Mouse (Mus musculus) heart, embryonic 13.5 days (tissue): ENCODE results near the gene Casz1. TPM values are rescaled to one million over a fixed set of nuclear protein-coding genes. Genes with fewer than 3 reads are reported as not detected.

ENCODE experiments used
- ATAC-seq: fragments of 200-750 bp; cut with Nextera tagmentation; 2 replicates; pipeline ENCODE4 v1.8.0; 2017; ENCODE audit warnings: moderate TSS enrichment; ENCODE audit not compliant: insufficient number of reproducible peaks, low FRiP score, low TSS enrichment; ENCODE audit errors: extremely low read depth
- H3K27ac ChIP-seq: fragments of 300-500 bp; sonication (generic); replicated peaks from 2 replicates; pipeline ENCODE4 v1.5.1; 2015; ENCODE audit warnings: moderate library complexity, mild to moderate bottlenecking, inconsistent platforms
- H3K27me3 ChIP-seq: fragments of 300-500 bp; sonication (generic); replicated peaks from 2 replicates; pipeline ENCODE4 v1.6.1; 2015; ENCODE audit warnings: mild to moderate bottlenecking, inconsistent platforms
- H3K36me3 ChIP-seq: fragments of 300-500 bp; sonication (generic); 2 replicates; pipeline ENCODE4 v1.6.1; 2015; ENCODE audit warnings: mild to moderate bottlenecking, inconsistent platforms
- H3K4me1 ChIP-seq: fragments of 300-500 bp; sonication (generic); 2 replicates; pipeline ENCODE4 v1.6.1; 2015; ENCODE audit warnings: inconsistent platforms
- H3K4me2 ChIP-seq: fragments of 300-500 bp; sonication (generic); 2 replicates; pipeline ENCODE4 v1.6.1; 2015; ENCODE audit warnings: inconsistent platforms, mild to moderate bottlenecking, moderate library complexity
- H3K4me3 ChIP-seq: fragments of 300-500 bp; sonication (generic); 2 replicates; pipeline ENCODE4 v1.5.1; 2015; ENCODE audit warnings: moderate library complexity, mild to moderate bottlenecking, inconsistent platforms
- H3K9ac ChIP-seq: fragments of 300-500 bp; sonication (generic); 2 replicates; pipeline ENCODE4 v1.6.1; 2015; ENCODE audit warnings: inconsistent platforms, mild to moderate bottlenecking, moderate library complexity
- H3K9me3 ChIP-seq: fragments of 300-500 bp; sonication (generic); 2 replicates; pipeline ENCODE4 v1.6.1; 2016; ENCODE audit warnings: inconsistent platforms
- WGBS: fragments of 180-500 bp; shearing (Covaris S2); methylation state at CpG from one replicate; pipeline ENCODE4 v1.1.7; 2015; ENCODE audit warnings: mixed read lengths; 5-methylcytosine and 5-hydroxymethylcytosine counted together
- polyA plus RNA-seq: library from polyadenylated mRNA; unstranded; fragments of >200 nt; fragmentation: Nextera tagmentation; extraction: Ambion mirVana; gene quantifications from 2 replicates; pipeline ENCODE4 v1.2.1, GENCODE M21; 2015

Casz1 gene
- 18.3 and 20.2 TPM in 2 replicates for polyA plus RNA-seq

- Histone ChIP-seq H3K27ac (peak within 1 kb of the TSS; percentile 97), H3K4me3 (peak within 1 kb of the TSS; percentile 87), H3K36me3 (no peaks in the 10 kb centered on the region), H3K27me3 (peaks cover 53% of the 10 kb centered on the region), H3K4me2 (peak within 1 kb of the TSS; percentile 88), H3K9me3 (no peaks in the 10 kb centered on the region), H3K4me1 (peaks cover 38% of the 10 kb centered on the region), H3K9ac (peak within 1 kb of the TSS; percentile 97)
- ATAC-seq = peak; percentile 59
- under 1% methylated on average over 68 of the region's 68 CpGs for WGBS
Observed at GRCm38 (mm10) chr4:148804137-148804779, at the start of gene Casz1. TSS of gene Casz1 (plus strand) at chr4:148804429.

DNA sequence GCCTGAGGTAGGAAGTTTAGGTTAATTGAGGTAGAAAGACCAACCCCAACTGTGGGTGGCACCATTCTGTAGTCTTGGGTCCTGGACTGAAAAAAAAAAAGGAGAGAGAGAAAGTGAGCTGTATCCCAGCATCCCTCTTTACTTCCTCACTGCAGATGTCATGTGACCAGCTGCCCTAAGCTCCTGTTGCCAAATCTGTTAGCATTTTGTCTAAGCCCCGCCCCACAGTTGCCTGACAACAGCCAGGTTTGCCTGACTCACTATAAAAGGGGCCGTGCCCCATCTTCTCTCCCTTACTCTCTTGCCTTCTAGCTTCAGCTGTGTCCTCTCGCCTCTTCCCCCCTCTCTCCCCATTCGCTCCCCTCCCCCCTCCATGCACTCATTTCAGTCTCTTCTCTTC, 45.4 kb upstream of the Casz1 start:
- WGBS = 39% methylated on average over 4 of the region's 4 CpGs
- no peak for ATAC-seq
- H3K9ac ChIP-seq = no peak overlapping the region

GRCm38 (mm10) chr4:148760152-148760551, 44.1 kb upstream of the Casz1 start:
- no peak overlapping the region for H3K4me2 ChIP-seq
- H3K4me1 ChIP-seq = no peaks in the 10 kb centered on the region
- H3K9ac ChIP-seq = no peak overlapping the region
- 86% methylated on average over 7 of the region's 7 CpGs for WGBS
- no peak overlapping the region for H3K4me3 ChIP-seq
- ATAC-seq = no peak
- H3K27me3 ChIP-seq = no peaks in the 10 kb centered on the region
- H3K9me3 ChIP-seq = no peaks in the 10 kb centered on the region
- H3K27ac ChIP-seq = no peak overlapping the region
- no peaks in the 10 kb centered on the region for H3K36me3 ChIP-seq

More for the DNA sequence above, 45.4 kb upstream of the Casz1 start:
- Histone ChIP-seq H3K4me1 (peaks cover 2% of the 10 kb centered on the region; the same call in 1 of the 2 replicates), H3K36me3 (no peaks in the 10 kb centered on the region), H3K27ac (no peak overlapping the region), H3K9me3 (no peaks in the 10 kb centered on the region), H3K4me3 (no peak overlapping the region), H3K27me3 (no peaks in the 10 kb centered on the region), H3K4me2 (no peak overlapping the region)

- ATAC-seq = no peak
- Histone ChIP-seq H3K4me2 (no peak overlapping the region), H3K9ac (no peak overlapping the region), H3K9me3 (no peaks in the 10 kb centered on the region), H3K27ac (no peak overlapping the region), H3K36me3 (no peaks in the 10 kb centered on the region), H3K4me3 (no peak overlapping the region), H3K4me1 (peaks cover 29% of the 10 kb centered on the region), H3K27me3 (peaks cover 20% of the 10 kb centered on the region)
- 74% methylated on average over 21 of the region's 21 CpGs for WGBS
Observed at GRCm38 (mm10) chr4:148766021-148766775, 38.0 kb upstream of the Casz1 start.

DNA sequence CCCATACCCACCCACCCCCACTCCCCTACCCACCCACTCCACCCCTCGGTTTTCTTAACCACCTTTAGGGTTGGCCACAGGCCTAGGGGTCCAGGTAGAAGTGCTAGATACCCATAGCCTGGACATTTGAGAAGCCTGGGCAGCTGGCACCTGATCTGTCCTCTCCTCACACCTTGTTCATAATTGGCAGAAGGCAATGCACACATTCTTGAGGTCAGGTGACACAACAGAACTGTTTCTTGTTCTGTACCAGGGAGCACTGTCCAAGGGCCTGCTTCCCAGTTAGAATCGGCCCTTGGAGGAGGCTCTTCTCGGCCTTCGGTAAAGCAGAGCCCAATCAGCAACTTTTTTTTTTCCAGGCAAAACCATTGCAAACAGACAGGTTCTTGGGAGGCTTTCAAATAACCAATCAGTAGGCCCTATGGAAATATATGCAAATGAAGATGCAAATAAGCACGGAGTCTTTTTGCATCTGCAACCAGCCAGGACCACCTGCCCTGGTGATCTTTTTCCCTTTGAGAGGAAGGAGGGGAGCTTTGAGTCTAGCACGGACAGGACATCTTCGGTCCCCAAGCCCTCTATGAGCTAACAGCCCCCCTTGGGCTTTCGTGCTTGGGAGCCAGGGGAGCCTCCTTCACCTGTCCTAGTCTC, 36.4 kb upstream of the Casz1 start:
- Histone ChIP-seq H3K4me2 (no peak overlapping the region), H3K9me3 (no peaks in the 10 kb centered on the region), H3K4me1 (peaks cover 39% of the 10 kb centered on the region), H3K27ac (no peak overlapping the region), H3K27me3 (peaks cover 36% of the 10 kb centered on the region), H3K9ac (no peak overlapping the region), H3K36me3 (no peaks in the 10 kb centered on the region), H3K4me3 (no peak overlapping the region)
- 44% methylated on average over 8 of the region's 8 CpGs for WGBS
- ATAC-seq = no peak

GRCm38 (mm10) chr4:148768649-148769048, 35.6 kb upstream of the Casz1 start:
- H3K9me3 ChIP-seq = no peaks in the 10 kb centered on the region
- no peak for ATAC-seq
- 78% methylated on average over 10 of the region's 10 CpGs for WGBS
- H3K4me3 ChIP-seq = no peak overlapping the region
- no peak overlapping the region for H3K27ac ChIP-seq
- H3K36me3 ChIP-seq = no peaks in the 10 kb centered on the region
- H3K4me1 ChIP-seq = peaks cover 39% of the 10 kb centered on the region
- H3K27me3 ChIP-seq = peaks cover 44% of the 10 kb centered on the region
- no peak overlapping the region for H3K9ac ChIP-seq
- H3K4me2 ChIP-seq = no peak overlapping the region

- Histone ChIP-seq H3K9ac (peak overlapping the region; percentile 48), H3K4me2 (peak overlapping the region; percentile 41), H3K27ac (0 out of 2 replicates have a peak overlapping the region, but pooled peaks have one; percentile 6), H3K36me3 (no peaks in the 10 kb centered on the region), H3K27me3 (peaks cover 52% of the 10 kb centered on the region), H3K9me3 (no peaks in the 10 kb centered on the region), H3K4me3 (no peak overlapping the region), H3K4me1 (peaks cover 41% of the 10 kb centered on the region)
- WGBS = 16% methylated on average over 21 of the region's 21 CpGs
- ATAC-seq = no peak
Observed at GRCm38 (mm10) chr4:148770582-148771408, 33.4 kb upstream of the Casz1 start.

DNA sequence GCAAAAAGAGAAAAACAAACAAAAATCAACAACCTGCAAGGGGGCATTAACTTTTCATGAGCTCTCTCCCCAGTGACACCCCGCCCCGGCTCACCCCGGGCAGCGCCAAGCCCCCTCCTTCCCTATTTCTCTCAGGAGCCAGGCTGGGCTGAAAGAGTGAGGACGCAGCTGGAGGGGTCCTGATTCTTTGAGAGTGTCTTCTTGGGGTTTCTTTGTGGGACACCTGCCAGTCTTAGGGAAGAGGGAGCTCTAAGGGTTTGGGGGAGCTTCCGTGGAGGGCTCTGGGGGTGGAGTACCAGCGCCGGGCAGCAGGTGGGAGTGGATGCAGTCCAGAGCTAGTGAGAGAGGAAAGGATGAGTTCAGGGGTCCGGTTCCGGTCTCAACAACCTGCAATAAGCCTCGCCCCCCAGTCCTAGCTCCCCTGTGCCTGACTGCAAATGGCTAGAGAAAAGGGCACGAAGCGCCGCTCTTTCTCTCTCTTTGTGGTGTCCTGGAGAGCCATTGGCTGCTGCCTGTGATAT, 32.8 kb upstream of the Casz1 start:
- Histone ChIP-seq H3K9ac (peak overlapping the region; percentile 48; the same call in 1 of the 2 replicates), H3K4me2 (peak overlapping the region; percentile 41), H3K36me3 (no peaks in the 10 kb centered on the region), H3K9me3 (no peaks in the 10 kb centered on the region), H3K4me3 (peak overlapping the region; percentile 6; the same call in 1 of the 2 replicates), H3K27me3 (peaks cover 52% of the 10 kb centered on the region), H3K4me1 (peaks cover 43% of the 10 kb centered on the region), H3K27ac (no peak overlapping the region)
- ATAC-seq = no peak
- 10% methylated on average over 14 of the region's 14 CpGs for WGBS

DNA sequence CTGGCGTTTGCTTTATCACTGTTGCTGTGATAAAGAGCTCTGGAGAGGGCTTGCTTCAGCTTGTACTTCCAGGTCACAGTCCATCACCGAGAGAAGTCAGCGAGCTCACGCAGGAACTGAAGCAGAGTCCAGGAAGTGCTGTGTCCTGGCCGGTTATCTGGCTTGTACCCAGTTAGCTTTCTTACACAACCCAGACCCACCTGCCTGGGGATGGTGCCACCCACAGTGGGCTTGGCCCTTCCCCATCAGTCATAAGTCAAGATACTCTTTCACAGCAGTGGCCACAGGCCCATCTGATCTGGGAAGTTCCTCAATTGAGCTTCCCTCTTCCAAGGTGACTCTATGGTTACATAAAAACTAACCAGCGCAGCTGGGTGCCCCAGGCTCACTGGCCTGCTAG, 31.6 kb upstream of the Casz1 start:
- Histone ChIP-seq H3K9me3 (no peaks in the 10 kb centered on the region), H3K27me3 (peaks cover 55% of the 10 kb centered on the region), H3K36me3 (no peaks in the 10 kb centered on the region), H3K4me3 (no peak overlapping the region), H3K4me1 (peaks cover 43% of the 10 kb centered on the region), H3K9ac (no peak overlapping the region), H3K27ac (no peak overlapping the region), H3K4me2 (no peak overlapping the region)
- ATAC-seq = no peak
- WGBS = 51% methylated on average over 6 of the region's 6 CpGs

- no peak overlapping the region for H3K27ac ChIP-seq
- peaks cover 40% of the 10 kb centered on the region for H3K4me1 ChIP-seq
- no peak overlapping the region for H3K4me3 ChIP-seq
- no peaks in the 10 kb centered on the region for H3K9me3 ChIP-seq
- no peaks in the 10 kb centered on the region for H3K36me3 ChIP-seq
- peaks cover 64% of the 10 kb centered on the region for H3K27me3 ChIP-seq
- WGBS = 65% methylated on average over 6 of the region's 6 CpGs
- no peak for ATAC-seq
- no peak overlapping the region for H3K9ac ChIP-seq
- no peak overlapping the region for H3K4me2 ChIP-seq
Observed at GRCm38 (mm10) chr4:148774036-148774435, 30.2 kb upstream of the Casz1 start.
